Comparison of ENCODE assay signal across 11 mouse cellular contexts in genomic region chr2:103285561-103285960, GRCm38 (mm10). TPM values are rescaled to one million over a fixed set of nuclear protein-coding genes. Genes with fewer than 3 reads are reported as not detected.
DNase-seq lines count a peak whose midpoint lies in the region; ATAC-seq lines count a peak whose summit lies in the region.
"Had no signal": no experiment of that assay in that cellular context is flagged by ENCODE, and none has a peak within 500 bp of the region (broad histone marks: within the 10 kb centered on the region; RNA-seq: fewer than 3 reads in every experiment).

No protein-coding gene starts in this region.

- no peaks in the 10 kb centered on the region for H3K9me3 ChIP-seq in lung, embryonic 15.5 days
- H3K9me3 ChIP-seq in forebrain, embryonic 16.5 days (ENCODE audit: control insufficient read depth, low read length): no peaks in the 10 kb centered on the region
- H3K9me3 ChIP-seq: limb, embryonic 12.5 days had no signal

- peaks cover 38% of the 10 kb centered on the region for H3K4me1 ChIP-seq in lung, embryonic 15.5 days
- H3K4me1 ChIP-seq in forebrain, embryonic 16.5 days (replicated peaks; ENCODE audit: control insufficient read depth, insufficient read depth, low read length): peaks cover 11% of the 10 kb centered on the region

- ATAC-seq in lung, embryonic 15.5 days (ENCODE audit: borderline replicate concordance, extremely low read depth, low FRiP score, low TSS enrichment): peak; percentile 70; the same call in 1 of the 2 replicates
- no peak for ATAC-seq in forebrain, embryonic 16.5 days
- ATAC-seq in monocyte, adult 5-6 weeks (replicated peaks; ENCODE audit: insufficient number of reproducible peaks, low FRiP score, low TSS enrichment, poor library complexity, severe bottlenecking): no peak
- no peak for ATAC-seq in CD4-positive, CD25-positive, alpha-beta regulatory T cell, adult 4 months

- 26% methylated on average over 2 of the region's 2 CpGs for WGBS in lung, embryonic 15.5 days
- WGBS in forebrain, embryonic 16.5 days: 25% methylated on average over 2 of the region's 2 CpGs

- no peaks in the 10 kb centered on the region for H3K36me3 ChIP-seq in lung, embryonic 15.5 days
- H3K36me3 ChIP-seq in forebrain, embryonic 16.5 days (ENCODE audit: control insufficient read depth, insufficient read depth): no peaks in the 10 kb centered on the region
- H3K36me3 ChIP-seq: limb, embryonic 12.5 days had no signal

- no peaks in the 10 kb centered on the region for H3K27me3 ChIP-seq in lung, embryonic 15.5 days
- no peaks in the 10 kb centered on the region for H3K27me3 ChIP-seq in forebrain, embryonic 16.5 days (replicated peaks; ENCODE audit: control insufficient read depth, insufficient read depth, low read length)

- no peak overlapping the region for H3K4me3 ChIP-seq in lung, embryonic 15.5 days
- no peak overlapping the region for H3K4me3 ChIP-seq in forebrain, embryonic 16.5 days (replicated peaks; ENCODE audit: low read length)
- H3K4me3 ChIP-seq: limb, embryonic 12.5 days had no signal

- no peak overlapping the region for H3K4me2 ChIP-seq in lung, embryonic 15.5 days
- H3K4me2 ChIP-seq in forebrain, embryonic 16.5 days (ENCODE audit: low read length): no peak overlapping the region
- H3K4me2 ChIP-seq: limb, embryonic 12.5 days had no signal

- peak; percentile 60 to 71 for DNase-seq in lung, adult 18-20 months
- no peak for DNase-seq in lung, postnatal 14 days
- peak; percentile 70 to 74 for DNase-seq in kidney, adult 8-10 months
- DNase-seq in cerebellum, postnatal 14 days: no peak
- DNase-seq: cerebellum, postnatal 25 days; heart, postnatal 14 days had no signal

- 0 out of 2 replicates have a peak overlapping the region, but pooled peaks have one; percentile 16 for H3K9ac ChIP-seq in lung, embryonic 15.5 days
- H3K9ac ChIP-seq in forebrain, embryonic 16.5 days (replicated peaks; ENCODE audit: low read depth, low read length): no peak overlapping the region
- H3K9ac ChIP-seq: limb, embryonic 12.5 days had no signal

- peak overlapping the region; percentile 91 for H3K27ac ChIP-seq in lung, embryonic 15.5 days
- no peak overlapping the region for H3K27ac ChIP-seq in forebrain, embryonic 16.5 days (ENCODE audit: low read length)
- H3K27ac ChIP-seq: limb, embryonic 12.5 days had no signal

RNA-seq across cellular contexts. Expression of gene Ehf, which starts 17.5 kb away (rescaled TPM):
- 4.5 and 5.0 TPM in 2 replicates for polyA plus RNA-seq in lung, embryonic 15.5 days (2015; fragmentation: Nextera tagmentation; extraction: Ambion mirVana)
- polyA plus RNA-seq in forebrain, embryonic 16.5 days (2015; fragmentation: Nextera tagmentation; extraction: Ambion mirVana): 0.04 and 0.35 TPM in 2 replicates
- 1.1 TPM in 1 of 3 replicates, not detected in the others for total RNA-seq in monocyte, adult 5-6 weeks (2017)
- polyA plus RNA-seq in CD4-positive, CD25-positive, alpha-beta regulatory T cell, adult 4 months (2017; shearing (Covaris generic)): under 1 TPM; 0.20 to 0.80 TPM

Comparison
In these comparisons a context has a peak if more than half of its experiments do, and no peak if none do; other contexts are left out.
1. DNase-seq: peak in lung, adult 18-20 months (2 of 2) and kidney, adult 8-10 months (2 of 2); none in lung, postnatal 14 days (single experiment) and cerebellum, postnatal 14 days (0 of 2).